Mouse (Mus musculus): Measurements from ENCODE around the gene Mvb12a.
"Not testable (repeated sequence)": the region's sequence is repeated elsewhere in the genome, so short reads cannot be mapped to it uniquely, and the experiment has no call there.

The Mvb12a gene
- long read RNA-seq, experiment 1, transcript Mvb12a-201 (9 exons, 1,062 nt): major isoform, 83 of 90 reads
- long read RNA-seq, experiment 1, partial matches to known transcripts: 0 of 90 reads
- long read RNA-seq, experiment 1, other reads (novel, unspliced or antisense): 6 of 90 reads
- long read RNA-seq, experiment 2, transcript Mvb12a-201 (9 exons, 1,062 nt): major isoform, 78 of 86 reads
- long read RNA-seq, experiment 2, partial matches to known transcripts: 2 of 86 reads
- long read RNA-seq, experiment 2, other reads (novel, unspliced or antisense): 5 of 86 reads

DNA sequence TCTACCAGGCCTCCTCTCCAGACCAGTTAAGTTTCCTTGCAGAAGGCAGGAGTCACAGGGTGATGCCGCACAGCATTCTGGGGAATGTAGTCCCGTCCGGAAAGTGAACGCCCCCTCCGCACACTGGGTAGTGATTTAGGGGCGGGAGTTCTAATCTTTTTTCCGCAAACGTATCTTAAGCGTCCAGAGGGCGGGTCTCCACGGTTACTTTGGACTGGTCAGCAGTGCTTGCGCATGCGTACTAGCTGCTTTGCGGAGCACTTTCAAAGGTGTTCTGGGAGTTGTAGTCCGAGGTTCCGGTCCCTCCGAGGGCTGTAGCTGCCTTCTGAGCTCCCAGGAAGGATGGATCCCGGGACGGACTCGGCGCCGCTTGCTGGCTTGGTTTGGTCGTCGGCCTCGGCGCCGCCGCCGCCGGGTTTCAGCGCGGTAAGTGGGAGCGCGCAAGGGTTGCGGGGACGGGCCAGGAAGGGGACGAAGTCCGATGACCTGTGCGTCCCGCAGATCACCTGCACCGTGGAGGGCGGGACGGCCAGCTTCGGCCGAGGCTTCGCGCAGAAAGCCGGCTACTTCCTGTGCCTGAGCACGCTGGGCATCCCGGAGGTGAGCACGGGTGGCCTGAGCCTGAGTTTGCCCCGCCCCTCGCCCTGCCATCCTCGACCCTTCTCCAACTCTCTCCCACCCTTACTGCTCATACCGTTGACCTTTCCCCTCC is at the start of gene Mvb12a:
Mvb12a (plus strand) TSS at position 291 of the 712 bp plus-strand sequence.
- intact Hi-C loops (cut with DNase I): no loop called here

DNA sequence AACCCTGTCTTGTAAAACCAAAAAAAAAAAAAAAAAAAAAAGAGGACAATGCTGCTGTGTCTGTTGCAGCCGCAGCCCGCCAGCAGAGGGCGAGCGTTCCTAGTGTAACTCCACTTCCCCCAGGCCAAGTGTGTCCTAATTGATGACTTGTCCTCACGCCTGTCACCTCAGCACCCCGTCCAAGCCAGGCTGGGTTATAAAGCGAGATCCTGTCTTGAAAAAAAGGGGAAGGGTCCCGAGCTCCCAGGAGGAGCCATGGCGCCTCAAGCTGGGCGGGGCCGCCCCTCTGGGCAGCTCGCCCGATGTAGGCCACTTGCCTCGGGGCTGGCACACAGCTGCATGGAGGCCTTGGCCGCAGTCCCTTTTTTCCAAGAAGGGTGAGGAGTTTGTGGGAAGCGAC is 47.7 kb upstream of the Mvb12a start:
- intact Hi-C loops (cut with DNase I): loop anchor here (2.0 kb wide), 1 partner anchor 26 kb away; no protein-coding TSS in a partner anchor

DNA sequence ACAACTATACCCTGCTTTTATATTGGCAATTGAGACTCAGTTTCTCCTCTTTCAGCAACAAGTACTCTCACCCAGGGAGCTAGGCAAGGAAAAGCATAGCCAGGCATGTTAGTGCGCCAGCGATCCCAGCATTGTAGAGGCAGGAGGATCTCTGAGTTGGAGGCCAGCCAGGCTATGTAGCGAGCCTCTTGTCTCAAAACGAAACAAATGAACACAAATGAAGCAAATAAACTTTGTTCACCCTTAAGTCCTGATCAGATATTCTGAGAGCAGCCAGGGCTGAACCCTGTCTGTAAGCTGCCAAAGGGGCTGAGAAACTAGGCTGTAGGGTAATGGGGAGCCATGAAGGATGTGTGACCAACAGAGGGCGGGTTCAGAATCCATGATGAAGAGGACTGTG is 46.9 kb upstream of the Mvb12a start:
- intact Hi-C loops (cut with DNase I): loop anchor here (2.0 kb wide), 1 partner anchor 25 kb away; no protein-coding TSS in a partner anchor

DNA sequence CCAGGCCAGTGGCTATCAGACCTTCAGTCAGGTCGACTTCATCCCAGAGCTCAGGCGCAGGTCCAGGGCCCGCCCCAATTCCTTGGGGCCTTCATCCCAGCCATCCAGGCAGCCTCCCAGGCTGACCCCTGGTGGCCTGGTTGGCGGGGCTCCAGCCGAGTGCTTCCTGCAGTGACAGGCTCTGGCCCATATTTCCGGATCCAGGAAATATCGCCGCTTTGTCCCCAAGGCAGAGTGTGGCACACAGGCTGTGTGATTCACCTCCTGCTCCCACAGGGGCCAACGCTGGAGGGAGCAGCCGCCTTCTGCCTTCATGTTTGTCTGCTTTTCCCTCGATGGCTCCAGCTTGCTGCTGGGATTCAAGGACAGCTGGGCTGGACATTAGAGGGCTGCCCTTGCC is 46.2 kb upstream of the Mvb12a start:
- intact Hi-C loops (cut with DNase I): no loop called here

DNA sequence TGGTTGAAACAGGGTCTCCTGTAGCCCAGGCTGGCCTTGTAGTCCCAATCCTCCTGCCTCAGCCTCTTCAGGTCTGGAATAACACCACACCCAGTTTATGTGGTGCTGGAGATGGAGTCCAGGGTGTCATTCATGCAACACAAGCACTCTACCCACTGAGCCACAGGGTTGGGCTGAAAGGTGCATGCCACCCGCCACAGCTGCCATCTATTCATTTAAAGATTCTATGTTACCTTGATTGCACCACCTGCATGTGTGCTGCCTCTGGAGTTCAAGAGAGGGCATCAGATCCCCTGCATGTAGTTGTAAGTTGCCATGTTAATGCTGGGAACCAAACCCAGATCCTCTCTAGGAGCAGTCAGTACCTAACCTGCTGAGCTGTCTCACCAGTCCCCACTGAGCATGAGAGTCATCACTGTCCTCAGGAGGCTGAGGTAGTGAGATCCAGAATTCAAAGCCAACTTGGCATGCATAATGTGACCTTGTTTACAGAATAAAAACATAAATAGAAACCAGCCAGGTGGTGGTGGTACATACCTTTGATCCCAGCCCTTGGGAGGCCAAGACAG is 45.6 kb upstream of the Mvb12a start:
- intact Hi-C loops (cut with DNase I): no loop called here

DNA sequence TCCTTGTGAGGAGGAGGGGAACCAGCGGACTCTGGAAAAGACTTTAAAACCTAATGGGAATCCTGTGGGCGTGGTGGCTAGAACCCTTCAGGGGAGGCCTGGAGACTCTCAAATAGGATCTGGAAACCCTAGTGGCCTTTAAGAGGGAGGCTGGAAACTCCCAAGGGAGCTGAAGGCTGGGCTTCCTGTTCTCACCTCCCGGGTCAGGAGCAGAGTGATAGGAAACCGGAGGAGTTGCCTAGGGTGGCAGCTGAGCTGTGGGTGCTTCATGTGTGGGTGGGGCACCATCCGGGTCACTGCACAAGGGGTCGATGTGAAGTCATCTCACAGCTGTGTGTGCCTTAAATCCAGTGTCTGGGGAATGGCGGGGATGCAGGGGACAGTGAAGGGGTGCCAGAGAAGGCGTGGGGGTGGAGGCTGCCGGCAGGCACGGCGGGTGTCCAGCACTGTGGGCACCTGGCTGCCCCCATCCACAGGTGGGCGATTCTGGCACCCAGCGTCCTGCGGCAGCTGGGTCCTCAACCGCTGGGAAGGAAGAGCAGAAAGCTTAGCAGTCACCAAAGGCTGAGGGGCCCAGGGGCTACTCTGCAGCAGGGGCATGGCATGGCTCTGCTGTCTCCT is 44.7 kb upstream of the Mvb12a start:
- intact Hi-C loops (cut with DNase I): no loop called here

DNA sequence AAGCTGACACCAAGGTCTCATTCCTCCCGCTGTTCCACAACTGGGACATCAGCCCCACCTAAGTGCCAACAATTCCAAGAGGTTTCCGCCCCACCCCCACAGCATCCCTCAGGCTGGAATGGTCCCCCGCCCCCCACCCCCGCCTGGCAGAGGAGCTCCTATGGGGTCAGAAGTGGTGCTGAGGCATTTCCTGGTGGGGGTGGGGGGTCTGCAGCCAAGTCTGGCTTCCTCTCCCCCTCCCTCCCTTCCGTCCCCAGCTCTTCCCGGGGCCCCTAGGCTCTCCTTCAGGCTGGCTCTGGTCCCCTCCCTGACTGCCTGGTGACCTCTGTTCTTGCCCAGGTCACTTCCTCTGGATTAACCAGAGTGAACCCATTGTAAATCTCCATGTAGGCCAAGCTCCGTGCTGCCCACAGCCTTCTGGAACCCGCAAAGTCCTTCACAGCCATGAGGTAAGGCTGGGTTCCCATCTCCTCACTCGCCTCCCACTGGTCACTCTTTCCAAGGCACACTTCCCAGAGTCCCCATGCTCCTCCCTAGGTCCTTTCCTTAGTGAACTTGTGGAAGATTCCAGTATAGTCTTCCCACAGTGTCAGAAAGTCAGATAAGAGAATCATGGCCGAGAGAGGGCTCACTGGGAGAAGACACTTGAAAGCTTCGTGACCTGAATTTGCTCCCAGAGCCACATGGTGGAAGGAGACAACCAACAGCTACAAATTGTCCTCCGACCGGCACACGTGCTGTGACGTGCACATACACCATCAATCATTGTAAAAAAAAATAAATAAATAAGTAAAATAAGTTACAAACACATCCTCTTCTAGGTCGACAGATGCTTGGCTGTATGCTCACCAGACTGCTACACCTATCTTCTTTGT is 43.7 kb upstream of the Mvb12a start:
- intact Hi-C loops (cut with DNase I): no loop called here

DNA sequence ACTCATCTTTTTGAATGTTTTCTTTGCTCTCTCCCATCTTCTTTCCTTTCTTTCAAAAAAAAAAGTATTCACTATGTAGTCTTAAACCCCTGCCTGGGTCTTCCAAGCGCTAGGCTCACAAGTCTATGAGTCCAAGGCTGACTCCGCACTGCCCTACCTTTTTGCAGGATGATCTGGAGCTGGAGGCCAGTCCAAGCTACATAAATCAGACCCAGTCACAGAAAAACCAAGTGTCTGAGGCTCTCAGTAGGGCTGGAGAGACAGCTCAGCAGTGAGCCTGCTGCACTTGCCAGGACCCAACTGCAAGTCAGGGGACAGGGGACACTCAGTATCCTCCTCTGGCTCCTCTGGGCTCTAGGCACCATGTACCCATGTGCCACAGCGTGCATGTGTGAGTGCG is 38.4 kb upstream of the Mvb12a start:
- intact Hi-C loops (cut with DNase I): no loop called here

DNA sequence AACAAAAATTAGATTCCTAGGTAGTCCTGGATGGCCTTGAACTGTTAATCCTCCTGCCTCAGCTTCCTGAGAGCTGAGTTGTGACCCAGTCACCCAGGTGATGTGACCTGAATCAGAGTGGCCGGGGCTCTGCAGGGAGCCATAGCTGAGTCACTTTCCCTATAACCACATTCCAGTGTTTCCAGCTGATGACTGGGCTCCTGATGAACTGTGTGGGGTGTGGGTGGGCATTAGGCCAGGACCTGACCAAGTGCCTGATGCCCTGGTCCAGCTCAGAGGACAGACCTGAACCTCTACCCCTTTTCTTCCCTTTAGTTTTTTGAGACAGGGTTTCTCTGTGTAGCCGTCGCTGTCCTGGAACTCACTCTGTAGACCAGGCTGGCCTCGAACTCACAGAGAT is 37.4 kb upstream of the Mvb12a start:
- intact Hi-C loops (cut with DNase I): no loop called here

DNA sequence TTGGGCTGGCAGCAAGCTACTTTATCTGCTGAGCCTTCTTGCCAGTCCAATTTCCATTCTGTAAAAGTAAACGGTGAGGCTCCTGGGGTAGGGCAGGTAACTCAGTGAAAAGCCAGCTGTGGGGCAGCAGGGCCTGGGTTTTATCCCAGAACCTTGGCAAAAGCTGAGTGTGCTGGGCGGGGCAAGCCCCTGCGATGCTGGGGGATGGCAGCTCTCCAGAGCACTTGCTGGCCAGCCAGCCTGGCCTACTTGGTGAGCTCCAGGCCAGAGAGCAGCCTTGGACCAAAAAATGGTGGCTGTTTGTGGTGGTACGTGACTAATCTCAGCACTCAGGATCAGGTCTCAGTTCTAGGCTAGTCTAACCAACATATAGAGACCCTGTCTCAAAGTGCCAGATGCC is 36.7 kb upstream of the Mvb12a start:
- intact Hi-C loops (cut with DNase I): no loop called here

DNA sequence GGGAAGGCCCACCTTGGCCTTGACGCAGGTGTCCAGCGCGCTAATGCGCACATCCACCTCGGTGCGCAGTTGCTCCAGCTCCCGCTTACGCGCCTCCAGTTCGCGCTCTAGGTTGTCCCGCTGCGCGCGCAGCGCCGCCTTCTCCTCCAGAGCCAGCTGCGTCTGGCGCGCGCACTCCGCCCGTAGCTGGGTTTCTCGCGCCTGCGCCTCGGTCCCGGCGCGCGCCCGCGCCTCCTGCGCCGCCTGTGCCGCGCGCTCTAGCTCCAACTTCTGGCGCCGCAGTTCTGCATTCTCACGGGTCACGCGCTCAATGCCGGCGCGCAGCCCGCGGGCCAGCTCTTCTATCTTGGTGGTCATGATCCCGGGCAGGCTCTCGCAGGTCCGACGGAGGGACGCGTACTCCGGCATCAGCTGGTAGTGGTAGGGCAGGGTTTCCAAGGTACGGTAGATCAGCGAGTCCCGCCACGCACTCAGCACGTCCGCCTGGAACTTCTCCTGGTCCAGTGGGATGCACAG is 35.1 kb upstream of the Mvb12a start:
- intact Hi-C loops (cut with DNase I): no loop called here

DNA sequence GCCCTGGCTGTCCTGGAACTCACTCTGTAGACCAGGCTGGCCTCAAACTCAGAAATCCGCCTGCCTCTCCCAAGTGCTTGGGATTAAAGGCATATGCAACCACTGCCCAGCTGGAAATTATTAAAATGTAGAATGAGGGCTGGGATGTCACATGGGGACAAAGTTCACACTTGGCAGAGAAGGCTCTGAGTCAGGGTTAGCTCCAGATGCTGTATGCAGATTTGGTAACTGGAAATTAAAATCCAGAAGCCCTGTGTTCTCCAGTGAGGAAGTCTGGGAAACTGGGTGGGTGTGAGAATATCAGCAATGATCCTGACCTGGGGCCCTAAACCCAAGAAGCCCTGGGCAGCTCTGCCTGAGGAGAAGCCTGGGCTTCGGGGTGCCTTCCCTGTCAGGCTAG is 33.4 kb upstream of the Mvb12a start:
- intact Hi-C loops (cut with DNase I): no loop called here

DNA sequence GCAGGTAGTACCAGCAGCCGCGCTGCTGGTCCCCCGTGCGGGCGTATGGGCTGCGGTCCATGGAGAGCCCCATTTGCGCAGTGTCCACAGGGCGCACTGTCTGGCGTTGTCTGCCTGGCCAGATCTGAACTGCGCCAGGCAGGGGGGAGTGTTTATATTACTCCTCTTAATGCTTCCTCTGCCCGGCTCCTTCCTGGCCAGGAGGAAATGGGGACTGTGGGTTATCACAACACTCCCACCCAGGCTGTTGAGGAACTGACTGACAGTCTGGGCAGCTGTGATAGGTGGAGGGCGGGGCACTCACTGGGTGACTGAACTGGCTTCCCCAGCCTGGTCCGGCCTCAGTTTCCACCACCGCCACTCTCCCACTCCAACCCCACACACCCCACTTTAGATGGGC is 31.1 kb upstream of the Mvb12a start, which contains the start of gene Plvap:
Plvap (minus strand) TSS at position 109 of the 400 bp plus-strand sequence.
- intact Hi-C loops (cut with DNase I): no loop called here

DNA sequence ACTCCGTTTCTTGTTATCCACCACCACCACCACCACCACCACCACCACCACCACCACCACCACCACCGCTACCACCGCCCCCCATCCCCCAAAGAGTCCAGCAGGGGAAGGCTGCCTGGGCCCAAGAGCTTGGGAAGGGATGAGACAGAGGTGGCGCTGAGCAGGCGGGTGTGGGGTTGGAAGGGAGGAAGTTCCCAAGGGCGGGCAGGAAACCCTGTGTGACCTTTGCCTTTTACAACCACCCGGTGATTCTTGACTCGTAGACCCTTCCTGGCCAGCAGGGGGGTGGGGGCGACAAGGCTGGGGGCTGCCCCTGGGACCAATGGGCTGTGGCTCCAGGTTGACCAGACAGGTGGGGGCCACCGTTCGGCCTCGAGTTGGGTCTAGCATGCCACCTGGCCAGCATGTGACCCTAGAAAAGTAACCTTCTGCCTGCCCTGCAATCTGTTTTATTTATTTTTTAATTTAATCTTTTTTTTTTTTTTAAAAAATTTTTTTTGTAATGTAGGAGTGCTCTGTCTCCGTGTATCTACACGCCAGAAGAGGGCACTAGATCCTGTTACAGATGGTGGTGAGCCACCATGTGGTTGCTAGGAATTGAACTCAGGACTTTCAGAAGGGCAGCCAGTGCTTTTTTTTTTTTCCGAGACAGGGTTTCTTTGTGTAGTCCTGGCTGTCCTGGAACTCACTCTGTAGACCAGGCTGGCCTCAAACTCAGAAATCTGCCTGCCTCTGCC is 29.5 kb upstream of the Mvb12a start:
- intact Hi-C loops (cut with DNase I): no loop called here

DNA sequence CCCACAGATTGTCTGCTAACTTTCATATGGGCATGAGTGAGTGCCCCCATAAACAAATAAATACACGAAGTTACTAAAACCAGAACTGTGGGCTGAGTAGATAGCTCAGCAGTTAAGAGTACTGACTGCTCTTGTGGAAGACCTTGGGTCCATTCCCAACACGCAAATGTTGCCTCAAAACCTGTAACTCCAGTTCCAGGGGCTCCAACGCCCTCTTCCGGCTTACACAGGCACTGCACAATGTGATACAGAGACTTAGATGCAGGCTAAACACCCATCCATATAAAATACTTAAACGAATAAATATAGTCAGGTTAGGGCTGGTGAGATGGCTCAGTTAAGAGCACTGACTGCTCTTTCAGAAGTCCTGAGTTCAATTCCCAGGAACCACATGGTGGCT is 27.7 kb upstream of the Mvb12a start:
- intact Hi-C loops (cut with DNase I): no loop called here

DNA sequence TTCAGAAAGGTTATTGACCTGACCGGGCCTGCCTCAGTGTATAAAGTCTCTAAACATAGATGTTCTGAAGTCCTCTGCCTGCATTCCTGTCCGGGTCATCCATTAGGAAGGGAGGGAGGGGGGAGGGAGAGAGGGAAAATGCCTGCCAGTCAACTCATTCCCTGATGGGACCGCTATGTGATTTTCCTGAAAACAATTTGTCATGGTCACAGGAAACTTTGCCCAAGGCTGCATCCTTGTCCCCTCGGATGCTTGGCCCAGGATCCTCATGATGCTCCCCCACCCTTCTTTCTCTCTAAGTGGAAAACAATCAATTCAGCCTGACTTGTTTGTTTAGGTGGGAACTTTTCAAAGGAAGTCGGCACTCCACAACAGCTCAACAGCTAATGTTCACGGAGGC is 25.9 kb upstream of the Mvb12a start:
- intact Hi-C loops (cut with DNase I): no loop called here

DNA sequence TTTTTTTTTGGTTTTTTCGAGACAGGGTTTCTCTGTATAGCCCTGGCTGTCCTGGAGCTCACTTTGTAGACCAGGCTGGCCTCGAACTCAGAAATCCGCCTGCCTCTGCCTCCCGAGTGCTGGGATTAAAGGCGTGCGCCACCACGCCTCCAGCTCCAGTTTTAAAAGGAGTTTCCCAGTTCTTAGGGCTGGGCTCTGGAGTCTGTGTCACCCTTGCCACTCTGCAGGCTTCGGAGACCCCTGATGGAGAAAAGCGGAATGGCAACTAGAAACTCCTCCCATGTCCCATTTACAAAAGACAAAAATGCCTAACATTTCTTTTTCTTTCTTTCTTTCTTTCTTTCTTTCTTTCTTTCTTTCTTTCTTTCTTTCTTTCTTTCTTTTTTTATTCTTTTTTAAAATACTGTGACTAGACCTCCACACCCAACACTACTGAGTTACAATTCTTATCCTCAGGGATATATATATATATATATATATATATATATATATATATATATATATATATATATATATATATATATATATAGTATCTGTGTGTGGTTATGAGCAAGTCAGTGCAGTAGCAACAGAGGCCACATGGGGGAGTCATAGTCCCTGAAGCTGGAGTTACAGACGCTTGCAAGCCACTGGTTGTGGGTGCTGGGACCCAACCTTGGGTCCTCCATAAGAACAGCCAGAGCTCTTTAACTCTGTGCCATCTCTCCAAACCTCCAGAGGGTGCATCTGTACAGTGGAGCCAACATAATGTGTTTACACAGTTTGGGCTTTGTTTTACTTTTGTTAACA is 23.5 kb upstream of the Mvb12a start:
- intact Hi-C loops (cut with DNase I): not testable (repeated sequence)

DNA sequence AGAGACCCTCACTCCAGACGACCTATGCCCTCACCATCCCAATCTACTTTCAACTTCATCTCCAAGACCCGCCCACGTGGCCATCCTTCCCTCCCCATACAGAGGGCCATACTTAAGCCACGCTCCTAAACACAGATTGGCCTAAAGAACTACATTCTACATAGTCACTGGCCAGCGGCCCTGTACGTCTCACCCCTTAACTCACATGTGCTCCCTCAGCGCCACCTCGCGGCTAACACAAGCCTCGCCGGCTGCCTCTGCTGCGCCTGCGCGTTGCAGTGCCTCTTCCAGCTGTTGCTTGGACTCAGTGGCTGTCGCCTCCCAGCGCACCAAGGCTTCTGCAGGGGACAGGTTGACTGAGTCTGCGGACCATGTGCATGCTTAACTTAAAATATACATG is 21.1 kb upstream of the Mvb12a start:
- intact Hi-C loops (cut with DNase I): loop anchor here (2.0 kb wide), 2 partner anchors 27 to 81 kb away; no protein-coding TSS in a partner anchor

All from adrenal gland (tissue).